Mouse (Mus musculus): ENCODE measurements around the gene Prrx2. TPM values are rescaled to one million over a fixed set of nuclear protein-coding genes. Genes with fewer than 3 reads are reported as not detected.
A peak's percentile ranks its signal among the peaks of the same experiment; 100 is the strongest.
"Not testable (repeated sequence)": the region's sequence is repeated elsewhere in the genome, so short reads cannot be mapped to it uniquely, and the experiment has no call there.

Gene Prrx2
- polyA plus RNA-seq, 1 experiment from 2014 or later = 47.0 TPM

GRCm38 (mm10) chr2:30913022-30913421, 78.2 kb downstream of the Prrx2 start:
- Histone ChIP-seq H3K27me3 (ENCODE audit: control insufficient read depth, insufficient read depth, low read length) (no peaks in the 10 kb centered on the region), H3K27ac (replicated peaks in 1 of 2; ENCODE audit: control insufficient read depth in 1 of 2, insufficient read depth in 1 of 2, low read depth in 2 of 2, low read length in 2 of 2) (no peak overlapping the region)

GRCm38 (mm10) chr2:30914836-30915235, 80.1 kb downstream of the Prrx2 start:
- Histone ChIP-seq H3K27ac (replicated peaks in 1 of 2; ENCODE audit: control insufficient read depth in 1 of 2, insufficient read depth in 1 of 2, low read depth in 2 of 2, low read length in 2 of 2) (no peak overlapping the region), H3K4me2 (ENCODE audit: low read length) (no peak overlapping the region), H3K9ac (ENCODE audit: low read length) (no peak overlapping the region), H3K9me3 (ENCODE audit: control insufficient read depth, low read length) (no peaks in the 10 kb centered on the region), H3K36me3 (ENCODE audit: control insufficient read depth, insufficient read depth, low read length) (no peaks in the 10 kb centered on the region), H3K4me1 (ENCODE audit: control insufficient read depth in 2 of 2, insufficient read depth in 2 of 2, low read length in 2 of 2) (peaks cover 27 to 36% of the 10 kb centered on the region in 2 experiments), H3K4me3 (ENCODE audit: control insufficient read depth in 1 of 2, insufficient read depth in 1 of 2, low read depth in 1 of 2, low read length in 2 of 2) (no peak overlapping the region), H3K27me3 (ENCODE audit: control insufficient read depth, insufficient read depth, low read length) (no peaks in the 10 kb centered on the region)
- WGBS = 55% methylated on average over 3 of the region's 3 CpGs
- ATAC-seq (ENCODE audit: insufficient number of reproducible peaks, insufficient read depth, low FRiP score, low read depth) = no peak

More at GRCm38 (mm10) chr2:30913022-30913421, 78.2 kb downstream of the Prrx2 start:
- ATAC-seq (ENCODE audit: insufficient number of reproducible peaks, insufficient read depth, low FRiP score, low read depth) = no peak
- no peak overlapping the region for H3K4me2 ChIP-seq (ENCODE audit: low read length)
- H3K9me3 ChIP-seq (ENCODE audit: control insufficient read depth, low read length) = no peaks in the 10 kb centered on the region
- H3K4me1 ChIP-seq (ENCODE audit: control insufficient read depth in 2 of 2, insufficient read depth in 2 of 2, low read length in 2 of 2) = peaks cover 13 to 18% of the 10 kb centered on the region in 2 experiments
- no peak overlapping the region for H3K9ac ChIP-seq (ENCODE audit: low read length)
- H3K36me3 ChIP-seq (ENCODE audit: control insufficient read depth, insufficient read depth, low read length) = no peaks in the 10 kb centered on the region
- 83% methylated on average over 8 of the region's 8 CpGs for WGBS
- no peak overlapping the region for H3K4me3 ChIP-seq (ENCODE audit: control insufficient read depth in 1 of 2, insufficient read depth in 1 of 2, low read depth in 1 of 2, low read length in 2 of 2)

GRCm38 (mm10) chr2:30915376-30915775, 80.6 kb downstream of the Prrx2 start:
- Histone ChIP-seq H3K27ac (replicated peaks in 1 of 2; ENCODE audit: control insufficient read depth in 1 of 2, insufficient read depth in 1 of 2, low read depth in 2 of 2, low read length in 2 of 2) (no peak overlapping the region), H3K4me3 (ENCODE audit: control insufficient read depth in 1 of 2, insufficient read depth in 1 of 2, low read depth in 1 of 2, low read length in 2 of 2) (no peak overlapping the region), H3K4me1 (ENCODE audit: control insufficient read depth in 2 of 2, insufficient read depth in 2 of 2, low read length in 2 of 2) (peaks cover 30 to 41% of the 10 kb centered on the region in 2 experiments), H3K36me3 (ENCODE audit: control insufficient read depth, insufficient read depth, low read length) (no peaks in the 10 kb centered on the region), H3K9me3 (ENCODE audit: control insufficient read depth, low read length) (no peaks in the 10 kb centered on the region), H3K27me3 (ENCODE audit: control insufficient read depth, insufficient read depth, low read length) (no peaks in the 10 kb centered on the region), H3K4me2 (ENCODE audit: low read length) (no peak overlapping the region), H3K9ac (ENCODE audit: low read length) (no peak overlapping the region)
- no peak for ATAC-seq (ENCODE audit: insufficient number of reproducible peaks, insufficient read depth, low FRiP score, low read depth)
- 83% methylated on average over 5 of the region's 5 CpGs for WGBS

- not testable (repeated sequence) for H3K4me3 ChIP-seq (ENCODE audit: control insufficient read depth in 1 of 2, insufficient read depth in 1 of 2, low read depth in 1 of 2, low read length in 2 of 2); H3K9ac ChIP-seq (ENCODE audit: low read length); H3K9me3 ChIP-seq (ENCODE audit: control insufficient read depth, low read length); H3K27me3 ChIP-seq (ENCODE audit: control insufficient read depth, insufficient read depth, low read length); ATAC-seq (ENCODE audit: insufficient number of reproducible peaks, insufficient read depth, low FRiP score, low read depth); H3K36me3 ChIP-seq (ENCODE audit: control insufficient read depth, insufficient read depth, low read length); H3K27ac ChIP-seq (replicated peaks in 1 of 2; ENCODE audit: control insufficient read depth in 1 of 2, insufficient read depth in 1 of 2, low read depth in 2 of 2, low read length in 2 of 2); H3K4me2 ChIP-seq (ENCODE audit: low read length)
- WGBS = 77% methylated on average over 6 of the region's 6 CpGs
- peaks cover 30 to 41% of the 10 kb centered on the region in 2 experiments for H3K4me1 ChIP-seq (ENCODE audit: control insufficient read depth in 2 of 2, insufficient read depth in 2 of 2, low read length in 2 of 2)
These were observed 81.2 kb downstream of the Prrx2 start for GRCm38 (mm10) chr2:30915933-30916332.

GRCm38 (mm10) chr2:30917649-30918048, 82.9 kb downstream of the Prrx2 start:
- peaks cover 22 to 32% of the 10 kb centered on the region in 2 experiments for H3K4me1 ChIP-seq (ENCODE audit: control insufficient read depth in 2 of 2, insufficient read depth in 2 of 2, low read length in 2 of 2)
- ATAC-seq (ENCODE audit: insufficient number of reproducible peaks, insufficient read depth, low FRiP score, low read depth) = no peak
- no peaks in the 10 kb centered on the region for H3K36me3 ChIP-seq (ENCODE audit: control insufficient read depth, insufficient read depth, low read length)
- H3K4me2 ChIP-seq (ENCODE audit: low read length) = no peak overlapping the region
- H3K4me3 ChIP-seq (ENCODE audit: control insufficient read depth in 1 of 2, insufficient read depth in 1 of 2, low read depth in 1 of 2, low read length in 2 of 2) = no peak overlapping the region
- no peak overlapping the region for H3K9ac ChIP-seq (ENCODE audit: low read length)
- WGBS = 88% methylated on average over 7 of the region's 7 CpGs
- H3K27me3 ChIP-seq (ENCODE audit: control insufficient read depth, insufficient read depth, low read length) = no peaks in the 10 kb centered on the region
- peak overlapping the region in 1 of 2 experiments; percentile 24; a peak in 1 of 4 replicates for H3K27ac ChIP-seq (replicated peaks in 1 of 2; ENCODE audit: control insufficient read depth in 1 of 2, insufficient read depth in 1 of 2, low read depth in 2 of 2, low read length in 2 of 2)
- H3K9me3 ChIP-seq (ENCODE audit: control insufficient read depth, low read length) = no peaks in the 10 kb centered on the region

- no peak overlapping the region for H3K4me3 ChIP-seq (ENCODE audit: control insufficient read depth in 1 of 2, insufficient read depth in 1 of 2, low read depth in 1 of 2, low read length in 2 of 2)
- peak overlapping the region; percentile 17 to 24; a peak in 2 of 4 replicates for H3K27ac ChIP-seq (replicated peaks in 1 of 2; ENCODE audit: control insufficient read depth in 1 of 2, insufficient read depth in 1 of 2, low read depth in 2 of 2, low read length in 2 of 2)
- 46% methylated on average over 6 of the region's 6 CpGs for WGBS
- H3K4me1 ChIP-seq (ENCODE audit: control insufficient read depth in 2 of 2, insufficient read depth in 2 of 2, low read length in 2 of 2) = peaks cover 19 to 27% of the 10 kb centered on the region in 2 experiments
- no peak overlapping the region for H3K4me2 ChIP-seq (ENCODE audit: low read length)
- no peak for ATAC-seq (ENCODE audit: insufficient number of reproducible peaks, insufficient read depth, low FRiP score, low read depth)
- no peaks in the 10 kb centered on the region for H3K9me3 ChIP-seq (ENCODE audit: control insufficient read depth, low read length)
- no peaks in the 10 kb centered on the region for H3K36me3 ChIP-seq (ENCODE audit: control insufficient read depth, insufficient read depth, low read length)
- no peak overlapping the region for H3K9ac ChIP-seq (ENCODE audit: low read length)
- no peaks in the 10 kb centered on the region for H3K27me3 ChIP-seq (ENCODE audit: control insufficient read depth, insufficient read depth, low read length)
These were observed 83.4 kb downstream of the Prrx2 start for GRCm38 (mm10) chr2:30918126-30918525.

- H3K9me3 ChIP-seq (ENCODE audit: control insufficient read depth, low read length) = no peaks in the 10 kb centered on the region
- H3K9ac ChIP-seq (ENCODE audit: low read length) = no peak overlapping the region
- no peaks in the 10 kb centered on the region for H3K27me3 ChIP-seq (ENCODE audit: control insufficient read depth, insufficient read depth, low read length)
- ATAC-seq (ENCODE audit: insufficient number of reproducible peaks, insufficient read depth, low FRiP score, low read depth) = peak; percentile 44; the same call in 1 of the 2 replicates
- H3K4me3 ChIP-seq (ENCODE audit: control insufficient read depth in 1 of 2, insufficient read depth in 1 of 2, low read depth in 1 of 2, low read length in 2 of 2) = no peak overlapping the region
- peaks cover 19 to 26% of the 10 kb centered on the region in 2 experiments for H3K4me1 ChIP-seq (ENCODE audit: control insufficient read depth in 2 of 2, insufficient read depth in 2 of 2, low read length in 2 of 2)
- H3K4me2 ChIP-seq (ENCODE audit: low read length) = no peak overlapping the region
- peak overlapping the region; percentile 4 to 49 for H3K27ac ChIP-seq (replicated peaks in 1 of 2; ENCODE audit: control insufficient read depth in 1 of 2, insufficient read depth in 1 of 2, low read depth in 2 of 2, low read length in 2 of 2)
- 18% methylated on average over 8 of the region's 8 CpGs for WGBS
- no peaks in the 10 kb centered on the region for H3K36me3 ChIP-seq (ENCODE audit: control insufficient read depth, insufficient read depth, low read length)
These were observed 84.1 kb downstream of the Prrx2 start for GRCm38 (mm10) chr2:30918780-30919329.

- Histone ChIP-seq H3K9me3 (ENCODE audit: control insufficient read depth, low read length) (no peaks in the 10 kb centered on the region), H3K4me2 (ENCODE audit: low read length) (no peak overlapping the region), H3K27ac (replicated peaks in 1 of 2; ENCODE audit: control insufficient read depth in 1 of 2, insufficient read depth in 1 of 2, low read depth in 2 of 2, low read length in 2 of 2) (no peak overlapping the region), H3K4me3 (ENCODE audit: control insufficient read depth in 1 of 2, insufficient read depth in 1 of 2, low read depth in 1 of 2, low read length in 2 of 2) (no peak overlapping the region), H3K9ac (ENCODE audit: low read length) (no peak overlapping the region), H3K27me3 (ENCODE audit: control insufficient read depth, insufficient read depth, low read length) (no peaks in the 10 kb centered on the region), H3K36me3 (ENCODE audit: control insufficient read depth, insufficient read depth, low read length) (no peaks in the 10 kb centered on the region), H3K4me1 (ENCODE audit: control insufficient read depth in 2 of 2, insufficient read depth in 2 of 2, low read length in 2 of 2) (peaks cover 19 to 26% of the 10 kb centered on the region in 2 experiments)
- no peak for ATAC-seq (ENCODE audit: insufficient number of reproducible peaks, insufficient read depth, low FRiP score, low read depth)
- 31% methylated on average over 7 of the region's 7 CpGs for whole genome bisulfite sequencing
These were observed 85.4 kb downstream of the Prrx2 start for GRCm38 (mm10) chr2:30920216-30920615.
